In the genomic region with DNA sequence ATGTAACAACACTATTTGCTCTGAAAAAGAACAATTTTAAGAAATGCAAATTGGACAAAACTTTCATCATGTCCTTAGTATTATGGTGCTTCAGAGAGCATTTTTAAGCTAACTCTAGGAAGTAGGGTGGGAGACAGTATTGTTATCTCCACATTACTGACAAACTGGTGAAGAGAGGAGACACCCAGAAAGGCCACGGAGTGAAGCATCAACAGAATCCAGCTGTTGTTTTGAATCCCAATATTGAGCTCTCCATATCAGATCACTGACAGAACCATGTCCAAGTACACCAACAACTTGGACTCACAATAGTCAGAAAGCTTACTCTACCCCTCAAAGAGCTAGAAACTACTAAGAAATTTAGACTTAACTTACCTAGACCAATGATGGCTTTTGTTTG, we compare ENCODE assay signal across 29 mouse cellular contexts.
"Had no signal": no experiment of that assay in that cellular context is flagged by ENCODE, and none has a peak within 500 bp of the region (broad histone marks: within the 10 kb centered on the region; RNA-seq: fewer than 3 reads in every experiment).

No protein-coding gene starts in this region.

- H3K9ac ChIP-seq: limb, embryonic 12.5 days; limb, embryonic 13.5 days; limb, embryonic 15.5 days; liver, embryonic 14.5 days; liver, embryonic 15.5 days; lung, embryonic 14.5 days; lung, embryonic 15.5 days; midbrain, embryonic 12.5 days; midbrain, embryonic 13.5 days; midbrain, embryonic 15.5 days; neural tube, embryonic 12.5 days had no signal

- H3K27me3 ChIP-seq: limb, embryonic 12.5 days; limb, embryonic 13.5 days; limb, embryonic 15.5 days; liver, embryonic 15.5 days; lung, embryonic 15.5 days; megakaryocyte, embryonic 14.5 days; midbrain, embryonic 12.5 days; midbrain, embryonic 13.5 days; midbrain, embryonic 15.5 days; neural tube, embryonic 12.5 days had no signal

- DNase-seq: layer of hippocampus, postnatal 36 days; left cerebral cortex, postnatal 4 days; lung, adult 18-20 months; lung, adult 2 months; lung, embryonic 14.5 days; lung, postnatal 10 days; lung, postnatal 14 days; lung, postnatal 36 days; lung, postnatal 4 days; midbrain, embryonic 14.5 days had no signal

- H3K9me3 ChIP-seq: limb, embryonic 10.5 days; limb, embryonic 12.5 days; limb, embryonic 13.5 days; limb, embryonic 15.5 days; liver, embryonic 15.5 days; lung, embryonic 15.5 days; megakaryocyte, embryonic 14.5 days; midbrain, embryonic 10.5 days; midbrain, embryonic 12.5 days; midbrain, embryonic 13.5 days; midbrain, embryonic 15.5 days; neural tube, embryonic 12.5 days had no signal

- H3K27ac ChIP-seq: left cerebral cortex, adult 2 months; limb, embryonic 10.5 days; limb, embryonic 12.5 days; limb, embryonic 13.5 days; limb, embryonic 15.5 days; liver, embryonic 14.5 days; liver, embryonic 15.5 days; lung, embryonic 15.5 days; macrophage; midbrain, embryonic 10.5 days; midbrain, embryonic 12.5 days; midbrain, embryonic 13.5 days; midbrain, embryonic 15.5 days; neural tube, embryonic 12.5 days had no signal

- H3K4me2 ChIP-seq: limb, embryonic 12.5 days; limb, embryonic 13.5 days; limb, embryonic 15.5 days; liver, embryonic 15.5 days; lung, embryonic 14.5 days; lung, embryonic 15.5 days; midbrain, embryonic 11.5 days; midbrain, embryonic 12.5 days; midbrain, embryonic 13.5 days; midbrain, embryonic 15.5 days; neural tube, embryonic 12.5 days had no signal

- H3K4me1 ChIP-seq: limb, embryonic 10.5 days; limb, embryonic 12.5 days; limb, embryonic 13.5 days; limb, embryonic 15.5 days; liver, embryonic 15.5 days; lung, embryonic 15.5 days; megakaryocyte, embryonic 14.5 days; midbrain, embryonic 10.5 days; midbrain, embryonic 12.5 days; midbrain, embryonic 13.5 days; midbrain, embryonic 15.5 days; neural tube, embryonic 12.5 days had no signal

- H3K4me3 ChIP-seq: left cerebral cortex, adult 2 months; limb, embryonic 10.5 days; limb, embryonic 12.5 days; limb, embryonic 13.5 days; limb, embryonic 15.5 days; liver, embryonic 15.5 days; lung, embryonic 15.5 days; megakaryocyte, embryonic 14.5 days; midbrain, embryonic 10.5 days; midbrain, embryonic 12.5 days; midbrain, embryonic 13.5 days; midbrain, embryonic 15.5 days; myocyte; neural tube, embryonic 12.5 days had no signal

- ATAC-seq: lung, postnatal 0 days; midbrain, embryonic 13.5 days; midbrain, embryonic 15.5 days; midbrain, embryonic 16.5 days had no signal
